Mouse (Mus musculus) thymus, adult 18-20 months (tissue): Measurements from ENCODE around the gene Zfp791.
"Not testable (repeated sequence)": the region's sequence is repeated elsewhere in the genome, so short reads cannot be mapped to it uniquely, and the experiment has no call there.

Experiments
- DNase-seq, 2 experiments: peaks; one replicate each; pipeline ENCODE4 v3.0.0; 2022; ENCODE audit warnings: mixed read lengths in 2 of 2

The Zfp791 gene

DNA sequence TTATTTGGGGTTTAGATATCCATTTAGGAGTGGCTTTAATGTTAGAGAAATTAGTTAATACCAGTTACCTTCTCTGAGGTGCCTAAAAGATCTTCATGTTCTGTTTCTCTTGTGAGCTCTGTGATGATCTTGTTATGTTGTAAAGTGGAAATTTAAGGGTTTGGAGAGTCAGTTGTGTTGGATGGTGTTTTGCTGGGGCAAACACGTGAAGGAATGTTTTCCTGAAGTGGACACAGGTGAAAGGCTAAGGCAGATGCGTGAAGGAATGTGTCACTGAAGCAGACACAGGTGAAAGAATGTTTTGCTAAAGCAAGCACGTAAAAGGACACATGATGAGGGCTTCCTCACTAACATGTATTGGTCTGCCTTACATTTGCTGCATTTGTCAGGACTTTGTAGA is at the start of gene Zfp791:
Gene Zfp791, minus strand, starts transcription at position 101 of the 400 bp plus-strand sequence.
- no peak for DNase-seq

- no peak for DNase-seq
Measured at GRCm38 (mm10) chr8:85171291-85171690, 48.4 kb upstream of the Zfp791 start.

DNA sequence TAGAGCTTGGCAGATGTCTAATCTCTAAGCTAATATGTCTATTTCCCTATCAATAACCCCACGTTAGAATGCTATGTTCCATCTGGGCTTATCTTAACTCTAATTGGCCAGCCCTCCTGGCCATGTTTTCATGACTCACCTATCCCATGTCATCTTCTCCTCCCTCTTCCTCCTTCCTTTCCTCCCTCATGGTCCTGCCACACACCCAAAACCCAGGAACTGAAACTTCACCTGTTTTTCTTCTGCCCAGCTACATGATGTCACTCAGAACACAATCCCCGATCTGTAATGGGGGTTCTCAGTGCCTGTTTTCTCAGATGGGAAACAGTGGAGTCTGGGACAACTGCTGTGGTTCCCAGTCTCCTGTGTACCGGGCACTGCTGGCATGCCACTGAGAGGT is 28.7 kb upstream of the Zfp791 start, which contains the start of gene Cks1brt:
Gene Cks1brt, plus strand, starts transcription at position 301 of the 400 bp plus-strand sequence.
- DNase-seq, result no peak

DNA sequence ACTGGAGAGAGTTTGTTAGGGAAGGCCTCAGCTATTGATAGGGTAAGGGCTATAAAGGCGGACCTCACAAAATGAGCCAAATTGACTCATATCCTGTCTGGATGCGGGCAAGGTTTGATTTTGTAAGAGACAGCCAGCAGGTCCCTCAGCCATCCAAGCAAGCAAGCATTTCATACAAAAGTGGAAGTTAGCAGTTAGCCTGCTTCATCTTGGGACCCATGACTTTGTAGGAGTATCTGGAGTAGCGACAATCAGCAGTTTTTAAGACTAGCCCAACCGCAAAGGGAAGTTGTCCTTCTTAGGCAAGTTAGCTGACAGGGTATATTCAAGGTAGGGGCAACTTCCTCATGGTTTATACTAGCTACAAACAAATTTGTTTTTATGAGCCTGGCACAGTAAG is 19.6 kb upstream of the Zfp791 start:
- no peak for DNase-seq

DNA sequence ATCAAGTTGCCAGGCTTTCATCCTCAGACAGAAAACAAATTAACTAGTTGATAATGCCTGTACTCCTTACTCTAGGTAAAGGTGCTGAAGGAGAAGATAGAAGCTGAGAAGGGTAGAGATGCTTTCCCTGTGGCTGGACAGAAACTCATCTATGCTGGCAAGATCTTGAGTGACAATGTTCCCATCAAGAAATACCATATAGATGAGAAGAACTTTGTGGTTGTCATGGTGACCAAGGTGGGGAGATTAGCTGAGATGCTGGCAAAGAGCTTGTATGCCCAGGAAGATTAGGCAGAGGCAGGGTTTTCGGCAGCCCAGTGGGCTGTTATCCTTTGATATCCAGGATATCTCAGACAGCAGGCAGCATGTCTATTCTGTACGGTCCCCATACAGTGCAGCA is 12.8 kb upstream of the Zfp791 start:
- not testable (repeated sequence) for DNase-seq

- DNase-seq, result no peak
Measured at GRCm38 (mm10) chr8:85132335-85132734, 9.4 kb upstream of the Zfp791 start.

GRCm38 (mm10) chr8:85123691-85124090 is 796 bp upstream of the Zfp791 start:
- no peak for DNase-seq

DNA sequence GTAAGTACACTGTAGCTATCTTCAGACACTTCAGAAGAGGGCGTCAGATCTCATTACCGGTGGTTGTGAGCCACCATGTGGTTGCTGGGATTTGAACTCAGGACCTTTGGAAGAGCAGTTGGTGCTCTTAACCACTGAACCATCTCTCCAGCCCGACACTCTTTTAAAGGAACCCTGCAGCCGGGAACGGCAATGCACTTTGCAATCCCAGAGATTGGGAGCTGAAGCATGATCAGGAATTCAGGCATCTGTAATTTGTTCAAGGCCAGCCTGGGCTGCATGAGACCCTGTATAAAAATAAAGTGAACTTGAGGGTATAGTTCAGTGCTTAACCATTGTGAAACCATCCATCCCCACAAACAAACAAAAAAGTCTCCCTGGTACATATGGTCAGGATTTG is 2.6 kb downstream of the Zfp791 start:
- not testable (repeated sequence) for DNase-seq

- peak; percentile 10 to 11 for DNase-seq
Measured at GRCm38 (mm10) chr8:85119052-85119981, 3.6 kb downstream of the Zfp791 start.

GRCm38 (mm10) chr8:85116984-85117383 is 5.9 kb downstream of the Zfp791 start:
- no peak for DNase-seq

GRCm38 (mm10) chr8:85115501-85115900 is 7.4 kb downstream of the Zfp791 start:
- DNase-seq, result no peak

- DNase-seq, result no peak
Measured at GRCm38 (mm10) chr8:85113241-85113640, 9.7 kb downstream of the Zfp791 start.

DNA sequence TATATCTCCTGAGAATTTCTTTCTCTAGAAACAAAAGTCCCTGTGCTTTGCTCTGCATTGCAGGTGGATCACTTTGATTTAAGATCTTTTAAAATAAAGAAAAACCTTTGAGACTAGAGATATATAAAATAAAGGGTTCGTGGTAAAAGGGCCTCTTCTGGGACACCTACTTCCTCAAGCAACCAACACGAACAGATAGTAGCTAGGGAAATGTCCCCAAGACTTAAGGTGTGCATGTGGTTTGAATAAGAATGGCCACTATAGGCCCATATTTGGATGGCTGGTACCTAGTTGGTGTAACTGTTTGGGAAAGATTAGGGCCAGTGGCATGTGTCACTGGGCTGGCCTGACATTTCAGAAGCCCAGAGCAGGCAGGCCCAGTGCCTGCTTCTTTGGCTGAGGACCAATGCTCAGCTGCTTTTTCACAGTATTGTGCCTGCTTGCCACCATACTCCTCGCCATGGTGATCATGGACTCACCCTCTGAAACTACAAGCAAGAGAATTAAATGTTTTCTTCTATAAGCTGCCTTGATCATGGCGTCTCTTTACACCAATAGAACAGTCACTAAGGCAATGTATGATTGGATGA is 22.7 kb downstream of the Zfp791 start:
- no peak for DNase-seq

- no peak for DNase-seq
Measured at GRCm38 (mm10) chr8:85096850-85097249, 26.0 kb downstream of the Zfp791 start.

- DNase-seq, result no peak
Measured at GRCm38 (mm10) chr8:85096196-85096595, 26.7 kb downstream of the Zfp791 start.

- DNase-seq, result no peak
Measured at GRCm38 (mm10) chr8:85095566-85095965, 27.3 kb downstream of the Zfp791 start.

DNA sequence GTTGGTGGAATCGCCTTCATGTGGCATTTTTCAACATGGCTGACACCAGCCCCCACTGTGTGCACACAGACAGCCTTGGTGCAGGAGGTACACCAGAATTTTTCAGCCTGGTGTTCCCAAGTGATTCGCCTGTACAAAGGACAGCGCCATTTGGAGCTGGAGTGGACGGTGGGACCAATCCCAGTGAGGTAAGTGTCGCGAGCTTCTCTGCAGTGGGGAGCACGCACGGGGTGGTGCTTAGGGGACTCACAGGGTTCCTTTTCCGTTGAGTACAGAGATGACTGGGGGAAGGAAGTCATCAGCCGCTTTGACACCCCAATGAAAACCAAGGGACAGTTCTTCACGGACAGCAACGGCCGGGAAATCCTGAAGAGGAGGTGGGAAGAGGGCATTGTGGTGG is 27.8 kb downstream of the Zfp791 start:
- no peak for DNase-seq

GRCm38 (mm10) chr8:85091526-85092090 is 31.3 kb downstream of the Zfp791 start:
- no peak for DNase-seq

- DNase-seq, result no peak
Measured at GRCm38 (mm10) chr8:85090856-85091255, 32.0 kb downstream of the Zfp791 start.

DNA sequence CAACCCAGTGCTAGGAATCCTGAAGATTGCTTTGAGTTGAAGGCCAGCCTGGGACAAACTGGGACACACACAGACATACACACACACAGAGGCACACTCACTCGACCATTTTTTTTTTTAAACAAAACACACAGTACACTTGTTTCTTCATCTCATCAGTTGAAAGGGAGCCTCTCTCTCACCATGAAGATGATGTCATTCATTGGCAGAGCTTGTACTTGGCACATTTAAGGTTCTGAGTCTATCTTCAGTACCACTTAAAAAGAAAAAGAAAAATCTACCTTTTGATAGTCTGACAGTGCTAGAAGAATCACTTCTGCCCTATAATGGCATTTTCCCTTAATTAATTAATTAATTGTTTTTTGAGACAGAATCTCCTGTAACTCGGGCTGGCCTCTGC is 34.1 kb downstream of the Zfp791 start:
- no peak for DNase-seq

- no peak for DNase-seq
Measured at GRCm38 (mm10) chr8:85086238-85086637, 36.7 kb downstream of the Zfp791 start.

DNA sequence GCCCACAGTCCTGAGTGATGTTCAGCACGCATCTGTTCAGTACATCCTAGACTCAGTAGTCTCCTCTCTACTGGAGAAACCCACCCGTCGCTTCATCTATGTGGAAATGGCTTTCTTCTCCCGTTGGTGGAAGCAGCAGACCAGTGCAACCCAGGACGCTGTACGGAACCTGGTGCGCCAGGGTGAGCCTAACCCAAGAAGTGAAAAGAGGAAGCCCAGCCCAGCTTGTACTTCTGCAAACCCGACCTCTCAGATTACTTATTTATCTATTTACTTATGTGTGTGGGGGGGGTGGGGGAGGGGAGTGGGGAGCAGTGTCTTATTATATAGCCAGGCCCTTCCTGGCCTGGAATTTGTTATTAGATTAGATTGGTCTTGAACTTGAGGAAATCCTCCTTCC is 38.3 kb downstream of the Zfp791 start:
- DNase-seq, result no peak

DNA sequence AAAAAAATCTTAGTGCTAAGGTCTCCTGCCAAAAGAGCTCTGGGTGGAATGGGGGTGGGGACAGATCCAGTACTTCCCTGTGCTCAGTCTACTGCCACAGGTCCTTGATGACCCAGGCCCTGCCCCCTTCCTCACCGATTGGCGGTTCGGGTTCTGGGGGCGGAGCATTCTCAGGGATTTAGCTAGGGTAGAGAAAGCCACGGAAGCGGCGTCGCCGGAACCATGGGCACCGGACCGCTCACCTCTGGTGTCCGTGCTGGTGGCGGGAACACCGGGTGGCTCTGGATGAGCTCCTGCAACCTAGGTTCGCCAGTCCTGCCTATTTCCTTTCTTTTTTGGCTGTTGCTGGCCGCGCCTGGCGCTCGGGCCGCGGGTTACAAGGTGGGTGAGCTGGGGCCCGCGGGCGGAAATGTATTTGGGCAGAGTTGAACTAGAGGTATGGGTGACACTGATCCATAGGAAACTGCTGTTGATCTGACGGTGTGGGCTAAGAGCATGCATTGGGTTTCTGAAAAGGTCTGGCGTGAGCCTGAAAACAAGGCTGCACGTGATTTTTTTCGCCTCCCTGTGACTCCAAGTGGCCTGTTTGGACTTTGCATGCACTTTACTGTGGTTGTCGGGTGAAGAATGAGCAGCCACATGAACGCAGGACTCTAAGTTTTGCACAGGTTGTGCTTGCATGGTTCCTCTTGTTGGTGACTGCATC is 39.6 kb downstream of the Zfp791 start, which contains the start of gene Man2b1:
Gene Man2b1, plus strand, starts transcription at position 163 of the 706 bp plus-strand sequence.
- peak; percentile 81 to 85 for DNase-seq
